Mouse (Mus musculus) hindbrain, embryonic 16.5 days (tissue): ENCODE data around the gene Slc25a21. TPM values are rescaled to one million over a fixed set of nuclear protein-coding genes. Genes with fewer than 3 reads are reported as not detected.

ENCODE experiments used
- ATAC-seq: fragments of 200-750 bp; cut with Nextera tagmentation; 2 replicates; pipeline ENCODE4 v1.8.0; 2017; ENCODE audit warnings: moderate TSS enrichment, moderate library complexity
- H3K27ac ChIP-seq: fragments of 300-500 bp; sonication (generic); 2 replicates; pipeline ENCODE4 v1.5.1; 2014; ENCODE audit warnings: low read depth, mild to moderate bottlenecking, control low read depth, low read length, moderate library complexity
- H3K27me3 ChIP-seq: fragments of 300-500 bp; sonication (generic); replicated peaks from 2 replicates; pipeline ENCODE4 v1.6.1; 2014; ENCODE audit warnings: low read length; ENCODE audit not compliant: control insufficient read depth, insufficient read depth
- H3K36me3 ChIP-seq: fragments of 300-500 bp; sonication (generic); 2 replicates; pipeline ENCODE4 v1.6.1; 2014; ENCODE audit warnings: mild to moderate bottlenecking, low read length, moderate library complexity, mixed read lengths; ENCODE audit not compliant: control insufficient read depth, insufficient read depth
- H3K4me1 ChIP-seq: fragments of 300-500 bp; sonication (generic); 2 replicates; pipeline ENCODE4 v1.6.1; 2014; ENCODE audit warnings: low read depth, low read length; ENCODE audit not compliant: control insufficient read depth, insufficient read depth
- H3K4me2 ChIP-seq: fragments of 300-500 bp; sonication (generic); 2 replicates; pipeline ENCODE4 v1.6.1; 2014; ENCODE audit warnings: mild to moderate bottlenecking, low read length, control low read depth, moderate library complexity
- H3K4me3 ChIP-seq: fragments of 300-500 bp; sonication (generic); 2 replicates; pipeline ENCODE4 v1.5.1; 2014; ENCODE audit warnings: mild to moderate bottlenecking, low read length, control low read depth, moderate library complexity
- H3K9ac ChIP-seq: fragments of 300-500 bp; sonication (generic); 2 replicates; pipeline ENCODE4 v1.6.1; 2014; ENCODE audit warnings: low read depth, mild to moderate bottlenecking, control low read depth, low read length, moderate library complexity
- H3K9me3 ChIP-seq: fragments of 300-500 bp; sonication (generic); 2 replicates; pipeline ENCODE4 v1.6.1; 2014; ENCODE audit warnings: mild to moderate bottlenecking, low read length, moderate library complexity; ENCODE audit not compliant: control insufficient read depth
- WGBS: fragments of 180-500 bp; shearing (Covaris S2); extraction: QIAGEN DNeasy Blood & Tissue Kit; methylation state at CpG from one replicate; pipeline ENCODE4 v1.1.7; 2014; 5-methylcytosine and 5-hydroxymethylcytosine counted together
- polyA plus RNA-seq: library from polyadenylated mRNA; unstranded; fragments of >200 nt; fragmentation: Nextera tagmentation; extraction: Ambion mirVana; gene quantifications from 2 replicates; pipeline ENCODE4 v1.2.1, GENCODE M21; 2015

Gene Slc25a21
- polyA plus RNA-seq, 1 experiment from 2014 or later = 0.20 TPM

- Histone ChIP-seq H3K36me3 (no peaks in the 10 kb centered on the region), H3K9me3 (no peaks in the 10 kb centered on the region), H3K4me3 (no peak overlapping the region), H3K9ac (no peak overlapping the region), H3K4me1 (no peaks in the 10 kb centered on the region), H3K27ac (no peak overlapping the region), H3K4me2 (no peak overlapping the region), H3K27me3 (no peaks in the 10 kb centered on the region)
- no peak for ATAC-seq
- WGBS = 85% methylated on average over 6 of the region's 6 CpGs
These were observed 279.1 kb downstream of the Slc25a21 start for GRCm38 (mm10) chr12:56918145-56918544.

GRCm38 (mm10) chr12:56906476-56906875 is 290.8 kb downstream of the Slc25a21 start:
- no peak overlapping the region for H3K4me2 ChIP-seq
- H3K27ac ChIP-seq = no peak overlapping the region
- H3K9ac ChIP-seq = no peak overlapping the region
- no peaks in the 10 kb centered on the region for H3K9me3 ChIP-seq
- no peak overlapping the region for H3K4me3 ChIP-seq
- no peak for ATAC-seq
- H3K27me3 ChIP-seq = no peaks in the 10 kb centered on the region
- H3K4me1 ChIP-seq = no peaks in the 10 kb centered on the region
- no peaks in the 10 kb centered on the region for H3K36me3 ChIP-seq
- WGBS = 83% methylated on average over 5 of the region's 5 CpGs

- H3K4me3 ChIP-seq = no peak overlapping the region
- no peak overlapping the region for H3K27ac ChIP-seq
- no peaks in the 10 kb centered on the region for H3K36me3 ChIP-seq
- H3K9ac ChIP-seq = no peak overlapping the region
- H3K4me2 ChIP-seq = no peak overlapping the region; the same call in 1 of the 2 replicates
- no peak for ATAC-seq
- H3K4me1 ChIP-seq = no peaks in the 10 kb centered on the region
- no peaks in the 10 kb centered on the region for H3K9me3 ChIP-seq
- WGBS = 44% methylated on average over 9 of the region's 9 CpGs
- H3K27me3 ChIP-seq = no peaks in the 10 kb centered on the region
These were observed 291.5 kb downstream of the Slc25a21 start for GRCm38 (mm10) chr12:56905652-56906305.

- H3K9me3 ChIP-seq = no peaks in the 10 kb centered on the region
- no peak overlapping the region for H3K27ac ChIP-seq
- no peak overlapping the region for H3K4me3 ChIP-seq
- 21% methylated on average over 7 of the region's 7 CpGs for WGBS
- H3K4me2 ChIP-seq = no peak overlapping the region; the same call in 1 of the 2 replicates
- no peaks in the 10 kb centered on the region for H3K27me3 ChIP-seq
- no peaks in the 10 kb centered on the region for H3K36me3 ChIP-seq
- no peaks in the 10 kb centered on the region for H3K4me1 ChIP-seq
- no peak overlapping the region for H3K9ac ChIP-seq
- ATAC-seq = no peak
These were observed 292.1 kb downstream of the Slc25a21 start for GRCm38 (mm10) chr12:56905222-56905621.

- no peak overlapping the region for H3K9ac ChIP-seq
- 88% methylated on average over 8 of the region's 8 CpGs for WGBS
- H3K4me3 ChIP-seq = no peak overlapping the region
- no peaks in the 10 kb centered on the region for H3K9me3 ChIP-seq
- H3K4me1 ChIP-seq = no peaks in the 10 kb centered on the region
- no peak overlapping the region for H3K27ac ChIP-seq
- ATAC-seq = no peak
- H3K36me3 ChIP-seq = no peaks in the 10 kb centered on the region
- H3K27me3 ChIP-seq = no peaks in the 10 kb centered on the region
- no peak overlapping the region for H3K4me2 ChIP-seq
These were observed 294.4 kb downstream of the Slc25a21 start for GRCm38 (mm10) chr12:56902774-56903456.

GRCm38 (mm10) chr12:56897976-56898375 is 299.3 kb downstream of the Slc25a21 start:
- Histone ChIP-seq H3K9ac (no peak overlapping the region), H3K4me3 (no peak overlapping the region), H3K36me3 (no peaks in the 10 kb centered on the region), H3K4me2 (no peak overlapping the region), H3K4me1 (no peaks in the 10 kb centered on the region), H3K27me3 (no peaks in the 10 kb centered on the region), H3K9me3 (no peaks in the 10 kb centered on the region), H3K27ac (no peak overlapping the region)
- ATAC-seq = no peak
- WGBS = 74% methylated on average over 8 of the region's 8 CpGs

GRCm38 (mm10) chr12:56897221-56897937 is 299.9 kb downstream of the Slc25a21 start:
- Histone ChIP-seq H3K27me3 (no peaks in the 10 kb centered on the region), H3K36me3 (no peaks in the 10 kb centered on the region), H3K4me2 (no peak overlapping the region), H3K4me1 (no peaks in the 10 kb centered on the region), H3K9me3 (no peaks in the 10 kb centered on the region), H3K9ac (no peak overlapping the region), H3K4me3 (no peak overlapping the region), H3K27ac (no peak overlapping the region)
- no peak for ATAC-seq
- 89% methylated on average over 8 of the region's 8 CpGs for WGBS

- no peak for ATAC-seq
- WGBS = 65% methylated on average over 5 of the region's 5 CpGs
- no peak overlapping the region for H3K9ac ChIP-seq
These were observed 302.3 kb downstream of the Slc25a21 start for GRCm38 (mm10) chr12:56894963-56895362.

More at GRCm38 (mm10) chr12:56894963-56895362, 302.3 kb downstream of the Slc25a21 start:
- no peaks in the 10 kb centered on the region for H3K4me1 ChIP-seq
- H3K9me3 ChIP-seq = no peaks in the 10 kb centered on the region
- no peaks in the 10 kb centered on the region for H3K36me3 ChIP-seq
- no peaks in the 10 kb centered on the region for H3K27me3 ChIP-seq
- no peak overlapping the region for H3K4me3 ChIP-seq
- H3K4me2 ChIP-seq = no peak overlapping the region
- H3K27ac ChIP-seq = no peak overlapping the region
